Mouse (Mus musculus) intestine, embryonic 14.5 days (tissue): ENCODE data around the gene Tbcd. TPM values are rescaled to one million over a fixed set of nuclear protein-coding genes. Genes with fewer than 3 reads are reported as not detected.
A peak's percentile ranks its signal among the peaks of the same experiment; 100 is the strongest.

Source experiments
- ATAC-seq: fragments of 200-750 bp; cut with Nextera tagmentation; replicated peaks from 2 replicates; pipeline ENCODE4 v1.8.0; 2017; ENCODE audit warnings: low read depth, moderate number of reproducible peaks, moderate TSS enrichment, moderate library complexity; ENCODE audit not compliant: low FRiP score, low TSS enrichment
- DNase-seq: peaks from one replicate; pipeline ENCODE4 v3.0.0-alpha.2; 2018; ENCODE audit warnings: low spot score
- H3K27ac ChIP-seq: fragments of 300-500 bp; sonication (generic); 2 replicates; pipeline ENCODE4 v1.5.1; 2014; ENCODE audit warnings: low read depth, mild to moderate bottlenecking, control low read depth
- H3K27me3 ChIP-seq: fragments of 300-500 bp; sonication (generic); replicated peaks from 2 replicates; pipeline ENCODE4 v1.6.1; 2014; ENCODE audit warnings: low read length, control low read depth; ENCODE audit not compliant: control insufficient read depth, insufficient read depth
- H3K36me3 ChIP-seq: fragments of 300-500 bp; sonication (generic); 2 replicates; pipeline ENCODE4 v1.6.1; 2014; ENCODE audit warnings: low read length, control low read depth; ENCODE audit not compliant: control insufficient read depth, insufficient read depth
- H3K4me1 ChIP-seq: fragments of 300-500 bp; sonication (generic); replicated peaks from 2 replicates; pipeline ENCODE4 v1.6.1; 2014; ENCODE audit warnings: low read length, control low read depth, mixed read lengths; ENCODE audit not compliant: control insufficient read depth, insufficient read depth
- H3K4me2 ChIP-seq: fragments of 300-500 bp; sonication (generic); 2 replicates; pipeline ENCODE4 v1.6.1; 2014; ENCODE audit warnings: low read length
- H3K4me3 ChIP-seq: fragments of 300-500 bp; sonication (generic); 2 replicates; pipeline ENCODE4 v1.5.1; 2014; ENCODE audit warnings: low read depth, low read length, control low read depth, mixed read lengths
- H3K9ac ChIP-seq: fragments of 300-500 bp; sonication (generic); 2 replicates; pipeline ENCODE4 v1.6.1; 2014; ENCODE audit warnings: mild to moderate bottlenecking, low read length
- H3K9me3 ChIP-seq: fragments of 300-500 bp; sonication (generic); 2 replicates; pipeline ENCODE4 v1.6.1; 2016; ENCODE audit warnings: low read length, control low read depth; ENCODE audit not compliant: control insufficient read depth
- WGBS: fragments of 180-500 bp; shearing (Covaris S2); extraction: QIAGEN DNeasy Blood & Tissue Kit; methylation state at CpG from one replicate; pipeline ENCODE4 v1.1.7; 2014; 5-methylcytosine and 5-hydroxymethylcytosine counted together
- polyA plus RNA-seq: library from polyadenylated mRNA; unstranded; fragments of >200 nt; fragmentation: Nextera tagmentation; extraction: Ambion mirVana; gene quantifications from 2 replicates; pipeline ENCODE4 v1.2.1, GENCODE M21; 2014

Tbcd gene
- polyA plus RNA-seq, 1 experiment from 2014 or later = 41.7 TPM

GRCm38 (mm10) chr11:121648166-121648565 is 196.4 kb downstream of the Tbcd start:
- peaks cover 22% of the 10 kb centered on the region; the same call in 1 of the 2 replicates for H3K36me3 ChIP-seq
- H3K9ac ChIP-seq = no peak overlapping the region
- no peak for ATAC-seq
- H3K9me3 ChIP-seq = no peaks in the 10 kb centered on the region
- 88% methylated on average over 5 of the region's 5 CpGs for WGBS
- H3K27ac ChIP-seq = no peak overlapping the region
- no peak overlapping the region for H3K4me2 ChIP-seq
- H3K27me3 ChIP-seq = no peaks in the 10 kb centered on the region
- no peak overlapping the region for H3K4me3 ChIP-seq
- H3K4me1 ChIP-seq = no peaks in the 10 kb centered on the region
- DNase-seq = no peak

- H3K27me3 ChIP-seq = no peaks in the 10 kb centered on the region
- H3K27ac ChIP-seq = no peak overlapping the region
- H3K36me3 ChIP-seq = peaks cover 11% of the 10 kb centered on the region; the same call in 1 of the 2 replicates
- no peak overlapping the region for H3K9ac ChIP-seq
- ATAC-seq (no peak), DNase-seq (no peak)
- WGBS = 40% methylated on average over 10 of the region's 10 CpGs
- H3K4me2 ChIP-seq = no peak overlapping the region
- H3K4me1 ChIP-seq = no peaks in the 10 kb centered on the region
- H3K9me3 ChIP-seq = no peaks in the 10 kb centered on the region
- H3K4me3 ChIP-seq = no peak overlapping the region
These were observed 198.2 kb downstream of the Tbcd start for GRCm38 (mm10) chr11:121649900-121650299.

- no peak overlapping the region for H3K9ac ChIP-seq
- H3K4me1 ChIP-seq = no peaks in the 10 kb centered on the region
These were observed 198.9 kb downstream of the Tbcd start for GRCm38 (mm10) chr11:121650668-121651067.

GRCm38 (mm10) chr11:121651556-121651955 is 199.8 kb downstream of the Tbcd start:
- no peak overlapping the region for H3K4me3 ChIP-seq
- DNase-seq (no peak), ATAC-seq (no peak)
- no peak overlapping the region for H3K9ac ChIP-seq
- H3K9me3 ChIP-seq = no peaks in the 10 kb centered on the region
- no peaks in the 10 kb centered on the region for H3K27me3 ChIP-seq
- H3K4me2 ChIP-seq = no peak overlapping the region
- peaks cover 11% of the 10 kb centered on the region; the same call in 1 of the 2 replicates for H3K36me3 ChIP-seq
- 96% methylated on average over 9 of the region's 9 CpGs for WGBS
- H3K4me1 ChIP-seq = no peaks in the 10 kb centered on the region
- no peak overlapping the region for H3K27ac ChIP-seq

More at GRCm38 (mm10) chr11:121650668-121651067, 198.9 kb downstream of the Tbcd start:
- 82% methylated on average over 11 of the region's 11 CpGs for WGBS
- Histone ChIP-seq H3K4me2 (no peak overlapping the region), H3K36me3 (peaks cover 11% of the 10 kb centered on the region; the same call in 1 of the 2 replicates), H3K4me3 (no peak overlapping the region), H3K27me3 (no peaks in the 10 kb centered on the region), H3K9me3 (no peaks in the 10 kb centered on the region), H3K27ac (no peak overlapping the region)
- ATAC-seq (no peak), DNase-seq (no peak)

- no peak overlapping the region for H3K27ac ChIP-seq
- no peaks in the 10 kb centered on the region for H3K27me3 ChIP-seq
- no peak overlapping the region for H3K4me2 ChIP-seq
- H3K36me3 ChIP-seq = peaks cover 11% of the 10 kb centered on the region; the same call in 1 of the 2 replicates
- DNase-seq (no peak), ATAC-seq (no peak)
- no peak overlapping the region for H3K9ac ChIP-seq
- H3K4me1 ChIP-seq = no peaks in the 10 kb centered on the region
- WGBS = 87% methylated on average over 5 of the region's 5 CpGs
- H3K9me3 ChIP-seq = no peaks in the 10 kb centered on the region
- no peak overlapping the region for H3K4me3 ChIP-seq
These were observed 200.2 kb downstream of the Tbcd start for GRCm38 (mm10) chr11:121651983-121652382.

- Histone ChIP-seq H3K4me3 (no peak overlapping the region), H3K27me3 (no peaks in the 10 kb centered on the region), H3K36me3 (peaks cover 11% of the 10 kb centered on the region; the same call in 1 of the 2 replicates), H3K4me1 (no peaks in the 10 kb centered on the region), H3K4me2 (no peak overlapping the region), H3K27ac (no peak overlapping the region), H3K9ac (no peak overlapping the region), H3K9me3 (no peaks in the 10 kb centered on the region)
- no peak for ATAC-seq
- WGBS = 57% methylated on average over 10 of the region's 10 CpGs
- DNase-seq = peak; percentile 79
These were observed 201.0 kb downstream of the Tbcd start for GRCm38 (mm10) chr11:121652547-121653305.

GRCm38 (mm10) chr11:121653631-121654030 is 201.9 kb downstream of the Tbcd start:
- no peaks in the 10 kb centered on the region for H3K27me3 ChIP-seq
- H3K36me3 ChIP-seq = peaks cover 11% of the 10 kb centered on the region; the same call in 1 of the 2 replicates
- no peak overlapping the region for H3K4me3 ChIP-seq
- no peak for ATAC-seq
- no peak for DNase-seq
- H3K4me2 ChIP-seq = no peak overlapping the region
- no peaks in the 10 kb centered on the region for H3K9me3 ChIP-seq
- no peaks in the 10 kb centered on the region for H3K4me1 ChIP-seq
- 82% methylated on average over 4 of the region's 4 CpGs for WGBS
- H3K9ac ChIP-seq = no peak overlapping the region
- no peak overlapping the region for H3K27ac ChIP-seq

- Histone ChIP-seq H3K27ac (0 out of 2 replicates have a peak overlapping the region, but pooled peaks have one; percentile 27), H3K27me3 (no peaks in the 10 kb centered on the region), H3K36me3 (peaks cover 8% of the 10 kb centered on the region; the same call in 1 of the 2 replicates), H3K9me3 (no peaks in the 10 kb centered on the region), H3K4me2 (no peak overlapping the region), H3K4me3 (no peak overlapping the region), H3K4me1 (no peaks in the 10 kb centered on the region), H3K9ac (no peak overlapping the region)
- ATAC-seq = no peak
- WGBS = 57% methylated on average over 9 of the region's 9 CpGs
- DNase-seq = no peak
These were observed 202.7 kb downstream of the Tbcd start for GRCm38 (mm10) chr11:121654406-121654945.
